Mouse (Mus musculus) gastrocnemius, postnatal 4 days (tissue): ENCODE data around the gene Fxr2. TPM values are rescaled to one million over a fixed set of nuclear protein-coding genes. Genes with fewer than 3 reads are reported as not detected.
A peak's percentile ranks its signal among the peaks of the same experiment; 100 is the strongest.

Experiments
- DNase-seq, 2 experiments: peaks; one replicate each; pipeline ENCODE4 v3.0.0; 2021 to 2022; ENCODE audit warnings: low spot score in 2 of 2, mixed read lengths in 2 of 2
- total RNA-seq, 2 experiments: library from RNA; stranded (reverse); gene quantifications; 2 replicates each; pipeline ENCODE4 v1.2.3; 2021

Fxr2 gene
- total RNA-seq, 2 experiments from 2014 or later = 90.3 to 94.0 TPM

DNA sequence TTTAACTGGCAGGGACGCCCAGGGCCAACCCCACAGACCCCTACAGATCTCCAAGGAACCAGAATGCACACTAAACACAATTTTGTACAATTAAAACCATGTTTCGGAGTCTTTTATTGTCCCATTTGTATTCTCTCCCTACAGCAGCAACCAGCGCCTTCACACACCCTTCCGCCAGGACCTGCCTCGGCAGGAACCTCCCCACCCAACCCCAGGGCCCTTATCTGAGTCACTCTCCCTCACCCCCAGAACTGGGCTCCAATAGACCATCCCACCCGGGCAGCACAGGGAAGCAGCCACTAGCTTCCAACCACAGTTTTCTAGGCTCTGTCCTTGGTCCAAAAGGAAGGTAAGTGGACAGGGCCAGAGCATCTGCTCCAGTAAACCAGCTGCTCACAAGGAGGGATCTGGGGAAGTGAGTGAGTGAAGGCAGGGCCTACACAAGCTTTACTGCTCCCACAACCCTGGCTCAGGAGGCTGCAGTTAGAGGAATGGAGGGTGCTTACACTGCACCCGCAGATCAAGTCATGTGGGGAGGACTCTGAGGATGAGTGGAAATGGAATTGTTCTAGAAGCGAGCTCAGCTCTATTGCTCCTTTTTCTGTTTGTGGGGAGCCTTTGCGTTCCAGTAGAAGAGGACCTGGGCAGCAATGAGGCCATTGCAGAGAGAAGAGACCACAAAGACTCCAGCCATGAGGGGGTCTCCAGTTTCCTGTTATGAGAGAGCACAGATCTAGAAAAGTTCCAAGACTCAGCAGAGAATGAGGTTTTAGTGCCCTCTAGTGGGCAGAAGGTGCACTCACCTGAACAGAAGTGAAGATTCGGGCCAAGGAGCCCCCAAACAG, 24.0 kb downstream of the Fxr2 start:
- DNase-seq = peak in 1 of 2 experiments; percentile 42

- no peak for DNase-seq
Observed at GRCm38 (mm10) chr11:69657462-69657881, 24.7 kb downstream of the Fxr2 start.

DNA sequence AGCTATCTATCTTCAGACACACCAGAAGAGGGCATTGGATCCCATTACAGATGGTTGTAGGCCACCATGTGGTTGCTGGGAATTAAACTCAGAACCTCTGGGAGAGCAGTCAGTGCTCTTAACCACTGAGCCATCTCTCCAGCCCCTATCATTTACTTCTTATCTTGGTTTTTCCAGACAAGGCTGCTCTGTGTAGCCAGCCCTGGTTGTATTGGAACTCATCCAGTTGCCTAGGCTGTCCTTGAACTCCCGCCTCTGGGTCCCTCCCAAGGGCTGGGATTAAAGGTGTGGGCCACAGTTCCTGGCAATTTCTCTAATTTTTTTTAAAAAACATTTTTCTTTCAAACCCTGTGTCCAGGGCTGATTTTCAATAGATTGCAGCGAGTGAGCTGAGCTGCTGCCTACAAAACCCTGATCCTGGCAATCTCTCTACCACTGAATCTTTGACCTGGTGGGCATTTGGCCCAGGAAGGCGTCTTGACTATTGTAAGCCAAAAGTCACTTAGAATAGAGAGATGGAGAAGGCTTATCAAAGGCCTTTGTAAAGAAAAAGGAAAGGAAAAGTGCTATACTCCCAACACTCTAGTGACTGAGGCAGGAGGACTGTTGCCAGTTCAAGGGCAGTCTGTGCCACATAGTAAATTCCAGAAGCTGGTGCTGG, 28.6 kb downstream of the Fxr2 start:
- DNase-seq = no peak

DNA sequence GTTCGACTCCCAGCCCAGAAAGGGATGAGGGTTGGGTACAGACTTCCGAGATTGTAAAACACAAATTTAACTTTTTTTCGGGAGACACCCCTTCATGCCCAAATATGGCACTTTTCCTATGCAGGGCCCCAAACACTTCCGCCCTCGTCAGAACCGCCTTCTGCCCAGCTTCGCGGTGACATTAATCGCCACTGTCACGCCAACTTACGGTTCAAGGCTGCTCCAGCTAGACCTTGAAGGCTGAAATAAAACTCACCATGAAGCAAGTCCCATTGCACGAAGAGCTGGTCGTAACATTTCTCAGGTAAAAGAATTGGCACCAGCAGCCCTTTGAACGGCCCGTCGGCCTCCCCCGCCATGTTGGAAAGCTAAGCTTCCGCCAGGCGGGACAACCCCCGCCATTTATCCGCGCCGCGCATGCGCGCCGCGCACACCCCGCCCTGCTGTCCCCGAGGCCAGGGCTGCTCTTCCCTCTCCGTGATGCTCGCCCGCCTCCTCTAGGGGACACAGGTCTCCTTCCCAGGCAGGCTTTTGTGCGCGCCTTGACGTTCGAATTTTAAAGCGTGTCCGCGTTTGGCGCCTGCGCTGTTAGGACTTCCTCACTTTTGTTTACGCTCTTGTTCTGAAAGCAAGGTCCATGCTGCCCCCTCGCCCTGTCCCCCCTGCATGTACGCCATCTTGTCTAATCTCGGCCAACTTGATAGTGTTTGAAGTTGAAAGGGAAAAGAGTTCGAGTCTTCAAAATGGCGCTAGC, 29.6 kb downstream of the Fxr2 start, which contains the start of gene Mpdu1:
Gene Mpdu1, minus strand, starts transcription at position 430 of the 754 bp plus-strand sequence.
- peak; percentile 88 to 93 for DNase-seq

DNA sequence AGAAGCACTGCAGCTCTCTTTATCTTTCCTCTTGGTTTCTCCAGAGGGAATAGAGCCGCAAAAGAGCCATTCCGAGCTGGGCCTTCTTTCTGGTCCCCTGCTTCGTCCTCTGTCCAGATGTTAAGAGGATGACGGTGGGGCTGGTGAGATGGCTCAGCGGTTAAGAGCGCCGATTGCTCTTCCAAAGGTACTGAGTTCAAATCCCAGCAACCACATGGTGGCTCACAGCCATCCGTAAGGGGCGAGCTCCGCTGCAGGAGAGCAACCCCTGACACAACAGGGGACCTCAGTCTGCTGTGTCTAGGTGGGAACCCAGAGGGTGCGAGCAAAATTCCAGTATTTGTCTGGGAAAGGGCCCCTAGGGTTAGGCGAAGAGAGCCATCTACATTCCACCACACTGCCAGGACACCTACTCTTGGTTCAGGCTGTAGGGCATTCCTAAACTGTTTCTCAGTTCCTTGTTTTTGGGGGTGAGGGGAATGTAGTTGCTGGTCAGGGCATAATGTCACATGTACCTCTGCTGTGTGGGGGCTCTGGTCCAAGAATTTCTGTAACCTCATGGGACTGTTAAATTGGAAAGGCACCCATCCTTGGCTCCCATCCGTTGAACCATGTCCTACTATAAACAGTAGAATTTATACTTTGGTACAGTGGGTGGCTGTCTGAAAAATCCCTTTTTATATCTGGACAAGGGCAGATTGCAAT, 30.3 kb downstream of the Fxr2 start:
- no peak for DNase-seq

- no peak for DNase-seq
Observed at GRCm38 (mm10) chr11:69663795-69664194, 31.0 kb downstream of the Fxr2 start.

- no peak for DNase-seq
Observed at GRCm38 (mm10) chr11:69664841-69665240, 32.1 kb downstream of the Fxr2 start.

- no peak for DNase-seq
Observed at GRCm38 (mm10) chr11:69665457-69665960, 32.7 kb downstream of the Fxr2 start.

DNA sequence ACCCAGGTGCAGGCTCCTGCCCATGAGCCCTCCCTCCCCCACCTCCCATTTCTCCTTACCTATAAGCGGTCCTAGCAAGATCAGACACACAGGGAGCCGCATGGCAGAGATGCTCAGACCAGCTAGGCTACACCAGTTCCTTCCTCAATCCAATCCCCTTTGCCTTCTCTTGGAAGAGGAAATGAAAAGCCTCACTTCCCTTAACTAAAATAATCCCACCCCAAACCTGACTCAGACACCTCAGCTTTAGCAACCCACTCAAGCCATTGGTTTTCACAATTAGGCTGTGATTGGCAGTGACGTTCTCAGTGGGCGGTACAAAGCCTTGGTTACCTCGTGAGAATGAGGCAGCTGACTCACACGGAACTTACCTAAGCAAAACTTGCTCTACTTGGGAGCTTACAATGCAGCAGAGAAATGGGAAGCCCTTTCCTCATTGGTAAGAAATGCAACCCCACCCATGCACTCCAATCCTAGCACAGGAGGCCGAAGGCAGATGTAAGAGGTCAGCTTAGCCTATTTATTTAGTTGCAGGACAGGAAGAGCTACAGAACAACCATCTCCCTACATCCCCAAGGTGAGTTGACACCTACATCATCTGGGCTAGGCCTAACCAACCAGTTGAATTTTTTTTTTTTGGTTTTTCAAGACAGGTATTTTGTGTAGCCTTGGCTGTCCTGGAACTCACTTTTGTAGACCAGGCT, 33.3 kb downstream of the Fxr2 start, which contains the start of gene Cd68:
Gene Cd68, minus strand, starts transcription at position 193 of the 704 bp plus-strand sequence.
- no peak for DNase-seq

DNA sequence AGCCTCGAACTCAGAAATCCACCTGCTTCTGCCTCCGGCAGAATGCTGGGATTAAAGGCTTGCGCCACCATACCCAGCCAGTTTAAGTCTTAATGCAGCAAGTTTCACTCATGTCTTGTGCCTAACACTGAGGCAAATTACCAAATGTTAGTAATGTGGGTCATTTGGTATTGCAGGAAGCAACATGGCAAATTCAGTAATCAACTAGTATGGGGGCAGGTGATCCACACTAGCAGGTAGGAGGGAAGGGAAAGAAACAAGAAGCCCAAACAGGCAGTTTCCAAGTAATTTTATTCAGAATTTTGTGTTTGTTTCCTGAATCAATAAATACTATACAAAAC, 33.8 kb downstream of the Fxr2 start:
- DNase-seq = no peak

- DNase-seq = peak; percentile 94 to 96
Observed at GRCm38 (mm10) chr11:69670786-69671725, 38.3 kb downstream of the Fxr2 start.

- no peak for DNase-seq
Observed at GRCm38 (mm10) chr11:69671726-69672124, 38.9 kb downstream of the Fxr2 start.

DNA sequence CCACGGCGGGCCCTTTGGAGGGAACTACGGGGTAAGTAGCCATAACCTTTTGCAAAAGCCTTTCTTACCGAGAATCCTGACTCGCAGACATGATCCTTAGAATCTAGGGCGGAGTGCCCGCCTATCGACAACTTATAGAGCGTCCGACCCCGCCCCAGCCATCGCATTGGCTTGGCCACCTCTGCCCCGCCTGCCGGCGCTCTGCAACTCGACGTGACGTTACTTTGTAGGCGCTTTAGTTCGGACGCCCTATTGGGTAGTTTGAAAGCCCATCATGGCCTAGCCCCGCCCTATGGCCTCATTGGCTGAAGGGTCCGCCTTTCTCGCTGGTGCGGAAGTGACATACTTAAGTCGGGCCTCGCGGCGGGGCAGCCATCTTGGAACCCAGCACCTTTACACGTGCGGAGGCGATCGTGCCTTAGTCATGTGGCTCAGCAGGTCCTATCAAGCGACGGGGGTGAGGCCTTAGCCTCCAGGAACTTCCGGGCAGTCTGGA, 39.5 kb downstream of the Fxr2 start, which contains the start of gene Eif4a1:
Gene Eif4a1, minus strand, starts transcription at position 213 of the 496 bp plus-strand sequence.
- DNase-seq = peak; percentile 98 to 99

DNA sequence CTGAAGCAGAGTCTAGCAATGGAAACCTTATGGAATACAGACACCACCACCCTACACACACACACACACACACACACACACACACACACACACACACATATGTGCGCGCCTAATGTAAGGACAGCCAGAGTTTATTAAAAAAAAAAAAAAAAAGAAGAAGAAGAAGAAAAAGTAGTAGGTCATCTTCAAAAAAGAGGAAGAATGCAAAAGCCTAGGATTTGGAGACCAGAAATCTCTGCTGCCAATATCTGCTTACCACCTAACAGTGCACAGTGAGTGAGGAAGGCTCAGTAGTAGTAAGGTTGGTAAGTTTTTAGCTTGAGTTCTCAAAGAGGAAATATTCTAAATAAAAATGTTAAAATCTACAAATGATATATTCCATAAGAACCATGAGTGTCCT, 46.4 kb downstream of the Fxr2 start:
- DNase-seq = no peak

- DNase-seq = no peak
Observed at GRCm38 (mm10) chr11:69680136-69680855, 47.5 kb downstream of the Fxr2 start.

DNA sequence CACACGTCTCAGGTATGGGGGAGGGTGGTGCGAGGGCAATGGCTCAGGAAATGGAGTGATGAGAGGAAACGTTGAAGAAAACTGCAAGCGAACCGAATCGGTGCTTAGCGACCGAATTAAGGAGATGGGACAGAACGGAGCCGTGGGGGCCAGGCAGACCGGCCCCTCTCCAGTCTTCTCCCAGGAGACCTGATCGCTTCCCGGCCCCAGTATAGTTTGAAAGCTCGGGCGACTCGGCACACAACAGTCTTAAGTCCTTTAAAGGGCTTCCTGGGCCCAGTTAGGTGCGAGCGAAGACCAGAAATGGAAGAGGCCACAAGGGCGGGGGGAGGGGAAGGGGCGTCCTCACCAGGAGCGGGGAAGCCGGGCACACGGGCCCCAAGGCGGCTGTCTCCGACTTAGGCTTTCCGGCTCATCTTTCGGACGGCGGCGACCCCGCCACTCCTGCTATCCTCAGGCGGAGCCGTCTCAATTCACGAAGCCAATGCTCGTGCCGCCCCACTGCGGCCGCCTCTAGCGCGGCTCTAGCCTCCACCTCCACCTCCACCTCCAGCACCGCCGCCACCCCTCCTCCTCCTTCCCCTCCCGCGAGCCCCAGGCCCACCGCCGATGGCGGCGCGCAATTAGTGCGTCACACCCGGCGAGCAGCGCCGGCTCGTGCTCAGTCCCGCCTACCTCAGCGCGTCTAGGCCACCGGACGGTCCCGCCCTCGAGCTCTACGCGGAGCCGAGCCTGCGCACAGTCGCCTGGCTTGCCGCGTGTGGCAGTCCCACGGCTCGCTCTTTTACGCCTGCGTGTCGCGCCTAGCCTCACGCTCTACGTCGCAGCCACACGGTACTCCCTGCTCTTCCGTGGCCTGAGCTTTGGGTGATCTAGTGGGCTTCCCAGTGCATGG, 48.8 kb downstream of the Fxr2 start, which contains the start of gene Senp3:
Gene Senp3, minus strand, starts transcription at position 771 of the 895 bp plus-strand sequence.
- DNase-seq = peak; percentile 94 to 97
